Mouse (Mus musculus) neural tube, embryonic 13.5 days (tissue): ENCODE data around the gene Hoxc9. TPM values are rescaled to one million over a fixed set of nuclear protein-coding genes. Genes with fewer than 3 reads are reported as not detected.

ENCODE experiments used
- ATAC-seq: fragments of 200-750 bp; cut with Nextera tagmentation; 2 replicates; pipeline ENCODE4 v1.8.0; 2017; ENCODE audit warnings: low read depth, mild to moderate bottlenecking, moderate TSS enrichment, moderate library complexity
- H3K27ac ChIP-seq: fragments of 300-500 bp; sonication (generic); replicated peaks from 2 replicates; pipeline ENCODE4 v1.5.1; 2015; ENCODE audit warnings: moderate library complexity, mild to moderate bottlenecking, inconsistent platforms
- H3K27me3 ChIP-seq: fragments of 300-500 bp; sonication (generic); 2 replicates; pipeline ENCODE4 v1.6.1; 2015; ENCODE audit warnings: mild to moderate bottlenecking, inconsistent platforms
- H3K36me3 ChIP-seq: fragments of 300-500 bp; sonication (generic); 2 replicates; pipeline ENCODE4 v1.6.1; 2015; ENCODE audit warnings: mild to moderate bottlenecking, inconsistent platforms
- H3K4me1 ChIP-seq: fragments of 300-500 bp; sonication (generic); replicated peaks from 2 replicates; pipeline ENCODE4 v1.6.1; 2015; ENCODE audit warnings: inconsistent platforms
- H3K4me2 ChIP-seq: fragments of 300-500 bp; sonication (generic); 2 replicates; pipeline ENCODE4 v1.6.1; 2015; ENCODE audit warnings: inconsistent platforms, mild to moderate bottlenecking, moderate library complexity
- H3K4me3 ChIP-seq: fragments of 300-500 bp; sonication (generic); 2 replicates; pipeline ENCODE4 v1.5.1; 2015; ENCODE audit warnings: mild to moderate bottlenecking, inconsistent platforms
- H3K9ac ChIP-seq: fragments of 300-500 bp; sonication (generic); 2 replicates; pipeline ENCODE4 v1.6.1; 2015; ENCODE audit warnings: moderate library complexity, mild to moderate bottlenecking, inconsistent platforms
- H3K9me3 ChIP-seq: fragments of 300-500 bp; sonication (generic); 2 replicates; pipeline ENCODE4 v1.6.1; 2016; ENCODE audit warnings: inconsistent platforms
- WGBS: fragments of 180-500 bp; shearing (Covaris S2); methylation state at CpG from one replicate; pipeline ENCODE4 v1.1.7; 2015; 5-methylcytosine and 5-hydroxymethylcytosine counted together
- polyA plus RNA-seq: library from polyadenylated mRNA; unstranded; fragments of >200 nt; fragmentation: Nextera tagmentation; extraction: Ambion mirVana; gene quantifications from 2 replicates; pipeline ENCODE4 v1.2.1, GENCODE M21; 2015

Hoxc9 gene
- polyA plus RNA-seq, 1 experiment from 2014 or later, result 43.4 TPM

DNA sequence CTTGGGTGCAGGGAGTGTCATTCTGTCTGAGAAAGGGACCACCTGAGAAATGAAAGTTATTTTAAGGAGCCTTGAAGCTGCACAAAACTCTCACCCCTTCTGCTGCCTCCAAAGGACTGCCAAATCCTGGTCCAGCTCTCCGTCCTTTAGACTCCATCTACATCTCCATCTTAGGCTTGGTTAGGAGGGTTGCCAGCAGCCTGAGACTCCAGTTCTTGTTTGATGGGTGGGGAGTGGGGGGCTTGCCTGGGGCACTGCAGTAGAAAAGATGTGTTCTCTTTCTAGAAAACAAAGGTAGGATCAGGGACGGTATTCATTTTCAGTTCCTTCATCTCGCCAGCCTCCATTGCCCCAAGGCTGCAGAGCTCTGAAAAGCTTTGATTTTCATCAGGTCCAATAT, 21.2 kb downstream of the Hoxc9 start:
- Histone ChIP-seq H3K27ac (peak overlapping the region; percentile 100), H3K27me3 (no peaks in the 10 kb centered on the region), H3K9ac (peak overlapping the region; percentile 99), H3K4me2 (peak overlapping the region; percentile 91), H3K36me3 (no peaks in the 10 kb centered on the region), H3K4me3 (peak overlapping the region; percentile 78), H3K4me1 (peaks cover 81% of the 10 kb centered on the region), H3K9me3 (no peaks in the 10 kb centered on the region)
- no peak for ATAC-seq
- 3% methylated on average over 3 of the region's 3 CpGs for WGBS

DNA sequence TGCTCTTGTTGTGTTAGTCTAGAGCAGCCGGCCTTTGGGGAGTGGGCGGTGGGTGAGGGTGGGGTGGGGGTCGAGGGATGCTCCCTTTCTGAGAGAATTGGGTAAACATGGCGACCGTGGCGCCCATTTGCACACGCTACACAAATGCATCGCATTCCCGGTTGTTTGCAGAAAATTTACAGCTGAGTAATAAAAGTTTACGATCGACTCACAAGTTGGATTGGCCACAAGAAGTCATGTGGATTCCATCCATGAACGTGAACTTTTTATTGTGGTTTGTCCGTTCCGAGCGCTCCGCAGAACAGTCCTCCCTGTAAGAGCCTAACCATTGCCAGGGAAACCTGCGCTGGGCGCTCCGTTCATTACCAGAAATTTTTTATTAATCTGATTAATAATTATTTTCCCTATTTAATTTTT, 21.7 kb downstream of the Hoxc9 start, which contains the start of gene Hoxc6:
TSS of gene Hoxc6 (plus strand) at position 319 of the 417 bp plus-strand sequence.
- no peaks in the 10 kb centered on the region for H3K27me3 ChIP-seq
- H3K4me1 ChIP-seq, result peaks cover 81% of the 10 kb centered on the region
- no peaks in the 10 kb centered on the region for H3K9me3 ChIP-seq
- peak within 1 kb of the TSS; percentile 91 for H3K4me2 ChIP-seq
- peak within 1 kb of the TSS; percentile 78 for H3K4me3 ChIP-seq
- H3K27ac ChIP-seq, result peak within 1 kb of the TSS; percentile 100
- H3K36me3 ChIP-seq, result no peaks in the 10 kb centered on the region
- WGBS, result under 1% methylated on average over 19 of the region's 19 CpGs
- ATAC-seq, result peak; percentile 42
- peak within 1 kb of the TSS; percentile 99 for H3K9ac ChIP-seq

DNA sequence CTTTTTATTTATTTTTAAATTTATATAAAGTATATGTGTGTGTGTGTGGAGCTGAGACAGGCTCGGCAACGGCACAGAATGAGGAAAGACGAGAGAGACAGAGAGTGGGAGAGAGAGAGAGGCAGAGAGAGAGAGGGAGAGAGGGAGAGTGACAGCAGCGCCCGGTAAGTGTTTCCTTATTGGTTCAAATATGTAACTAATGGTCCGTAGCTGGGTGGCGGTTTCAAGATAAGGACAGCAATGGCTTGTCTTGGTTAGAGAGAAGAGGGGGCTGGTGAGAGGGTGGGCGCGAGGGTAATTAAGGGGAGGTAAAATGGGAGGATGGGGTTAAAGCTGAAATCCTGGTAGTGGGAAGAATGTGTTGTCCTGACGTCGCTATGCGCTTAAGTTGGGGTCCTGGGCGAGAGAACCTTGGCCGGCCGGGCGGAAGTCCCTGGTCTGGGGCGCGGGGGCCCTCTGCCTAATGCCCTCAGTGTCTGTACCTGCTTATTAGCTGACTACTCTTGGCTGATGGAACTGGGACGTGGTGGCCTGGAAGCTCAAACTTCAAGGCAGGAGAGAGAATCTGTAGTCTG, 22.5 kb downstream of the Hoxc9 start:
- H3K4me1 ChIP-seq, result peaks cover 83% of the 10 kb centered on the region

DNA sequence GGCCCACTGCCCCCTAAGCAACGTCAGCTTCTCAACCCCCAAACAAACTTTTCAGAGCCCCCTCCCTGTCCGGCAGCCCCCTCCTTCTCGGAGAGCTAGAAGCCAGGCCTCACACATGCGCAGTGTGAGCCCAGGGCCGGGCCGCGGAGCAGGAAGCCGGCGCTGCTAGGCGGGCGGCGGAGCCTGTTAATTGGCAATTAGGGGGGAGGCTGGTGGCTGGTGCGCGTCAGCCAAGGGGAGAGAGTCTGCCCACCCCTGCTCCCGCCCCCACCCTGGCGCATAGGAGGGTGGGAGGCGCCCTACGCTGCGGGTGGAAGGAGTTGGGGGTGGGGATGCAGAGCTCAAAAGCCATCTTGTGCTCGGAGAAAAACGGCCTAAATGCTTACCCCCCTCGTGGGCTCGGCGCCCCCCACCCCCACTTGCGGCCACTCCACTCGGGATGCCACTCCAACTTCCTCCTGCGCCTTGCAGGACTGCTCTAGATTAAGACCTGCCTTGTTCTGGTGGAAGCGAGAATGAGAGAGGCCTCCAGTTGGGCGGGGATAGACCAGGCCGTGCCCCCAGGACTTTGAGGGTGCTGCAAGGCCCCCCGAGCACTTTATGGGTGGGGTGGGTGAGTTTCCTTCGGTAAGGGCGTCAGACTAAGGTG, 23.1 kb downstream of the Hoxc9 start:
- Histone ChIP-seq H3K4me1 (peaks cover 89% of the 10 kb centered on the region), H3K9ac (peak overlapping the region; percentile 99), H3K27me3 (no peaks in the 10 kb centered on the region), H3K27ac (peak overlapping the region; percentile 100), H3K4me3 (peak overlapping the region; percentile 78), H3K9me3 (no peaks in the 10 kb centered on the region), H3K36me3 (no peaks in the 10 kb centered on the region), H3K4me2 (peak overlapping the region; percentile 91)
- WGBS, result under 1% methylated on average over 33 of the region's 33 CpGs
- ATAC-seq, result peak; percentile 83

More for the DNA sequence above, 22.5 kb downstream of the Hoxc9 start:
- Histone ChIP-seq H3K27me3 (no peaks in the 10 kb centered on the region), H3K4me3 (peak overlapping the region; percentile 78), H3K9ac (peak overlapping the region; percentile 99), H3K9me3 (no peaks in the 10 kb centered on the region), H3K27ac (peak overlapping the region; percentile 100), H3K36me3 (no peaks in the 10 kb centered on the region), H3K4me2 (peak overlapping the region; percentile 91)
- peak; percentile 49 for ATAC-seq
- under 1% methylated on average over 19 of the region's 19 CpGs for WGBS

DNA sequence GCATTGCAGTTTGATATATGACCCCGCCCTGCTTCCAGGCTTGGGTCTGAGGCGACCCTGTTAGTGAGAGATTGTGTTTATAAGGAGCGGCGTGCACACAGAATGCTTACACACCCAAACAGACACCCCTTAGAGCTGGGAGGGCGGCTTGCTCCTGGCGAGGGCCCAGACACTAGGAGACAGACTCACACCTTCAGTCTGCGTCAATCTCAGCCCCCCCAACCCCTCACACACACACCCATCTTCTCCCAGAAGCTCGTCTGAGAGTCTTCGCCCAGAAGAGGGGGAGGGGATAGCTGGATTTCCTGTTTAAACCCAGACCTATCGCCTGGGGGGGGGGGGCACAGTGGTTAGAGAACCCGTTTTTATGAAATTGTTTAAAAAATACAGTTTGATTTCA, 23.7 kb downstream of the Hoxc9 start:
- under 1% methylated on average over 11 of the region's 11 CpGs for WGBS
- H3K27me3 ChIP-seq, result no peaks in the 10 kb centered on the region

DNA sequence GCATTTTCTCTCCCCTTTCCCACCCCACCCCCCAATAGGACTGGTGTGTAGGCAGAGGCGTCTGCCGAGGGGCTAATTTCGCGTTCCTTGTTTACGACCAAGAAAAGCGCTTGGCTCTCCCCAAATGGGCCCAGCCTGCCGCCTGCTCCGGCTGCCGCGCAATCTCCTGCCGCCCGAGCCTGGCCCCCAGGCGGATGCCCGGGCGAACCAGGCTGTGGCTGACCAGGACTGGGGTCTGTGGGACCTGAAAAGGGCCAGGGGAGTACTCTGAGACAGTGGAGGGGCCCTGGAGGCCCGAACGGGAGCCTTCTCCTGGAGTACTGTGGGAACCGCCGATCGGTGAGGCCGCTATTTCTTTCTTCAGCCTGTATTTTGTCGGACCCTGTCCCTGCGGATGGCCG, 24.3 kb downstream of the Hoxc9 start:
- H3K9me3 ChIP-seq, result no peaks in the 10 kb centered on the region
- H3K4me1 ChIP-seq, result peaks cover 90% of the 10 kb centered on the region
- peak overlapping the region; percentile 99 for H3K9ac ChIP-seq
- peak overlapping the region; percentile 100 for H3K27ac ChIP-seq
- no peaks in the 10 kb centered on the region for H3K27me3 ChIP-seq
- WGBS, result 1% methylated on average over 24 of the region's 24 CpGs
- peak; percentile 8; the same call in 1 of the 2 replicates for ATAC-seq
- peak overlapping the region; percentile 78 for H3K4me3 ChIP-seq
- H3K36me3 ChIP-seq, result no peaks in the 10 kb centered on the region
- peak overlapping the region; percentile 91 for H3K4me2 ChIP-seq

More for the DNA sequence above, 23.7 kb downstream of the Hoxc9 start:
- Histone ChIP-seq H3K36me3 (no peaks in the 10 kb centered on the region), H3K4me2 (peak overlapping the region; percentile 91), H3K9ac (peak overlapping the region; percentile 99), H3K4me3 (peak overlapping the region; percentile 78), H3K9me3 (no peaks in the 10 kb centered on the region), H3K4me1 (peaks cover 90% of the 10 kb centered on the region), H3K27ac (peak overlapping the region; percentile 100)
- peak; percentile 34 for ATAC-seq

DNA sequence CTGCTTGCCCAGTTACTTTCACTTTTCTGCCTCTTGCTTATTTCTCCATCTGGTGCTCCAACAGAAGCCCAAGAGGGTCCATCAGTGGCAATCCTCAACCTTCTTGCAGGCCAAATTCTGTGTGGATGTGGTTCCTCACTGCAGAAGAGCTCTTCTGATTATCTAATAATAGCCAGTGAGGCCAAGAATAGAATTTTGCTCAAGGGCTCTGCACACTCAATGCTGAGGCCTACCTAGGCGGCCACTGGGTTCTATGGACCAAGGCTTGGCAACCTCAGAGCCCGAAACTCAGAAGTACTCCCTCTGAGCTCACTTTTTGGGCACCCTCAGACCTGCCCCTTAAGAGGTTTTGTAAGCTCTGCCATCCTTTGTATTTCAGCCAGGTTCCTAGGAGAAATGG, 25.1 kb downstream of the Hoxc9 start:
- no peak for ATAC-seq
- 12% methylated on average over 2 of the region's 2 CpGs for WGBS
- Histone ChIP-seq H3K4me2 (peak overlapping the region; percentile 91), H3K27ac (peak overlapping the region; percentile 100), H3K4me1 (peaks cover 90% of the 10 kb centered on the region), H3K9me3 (no peaks in the 10 kb centered on the region), H3K36me3 (no peaks in the 10 kb centered on the region), H3K27me3 (no peaks in the 10 kb centered on the region), H3K4me3 (peak overlapping the region; percentile 78), H3K9ac (peak overlapping the region; percentile 99)

DNA sequence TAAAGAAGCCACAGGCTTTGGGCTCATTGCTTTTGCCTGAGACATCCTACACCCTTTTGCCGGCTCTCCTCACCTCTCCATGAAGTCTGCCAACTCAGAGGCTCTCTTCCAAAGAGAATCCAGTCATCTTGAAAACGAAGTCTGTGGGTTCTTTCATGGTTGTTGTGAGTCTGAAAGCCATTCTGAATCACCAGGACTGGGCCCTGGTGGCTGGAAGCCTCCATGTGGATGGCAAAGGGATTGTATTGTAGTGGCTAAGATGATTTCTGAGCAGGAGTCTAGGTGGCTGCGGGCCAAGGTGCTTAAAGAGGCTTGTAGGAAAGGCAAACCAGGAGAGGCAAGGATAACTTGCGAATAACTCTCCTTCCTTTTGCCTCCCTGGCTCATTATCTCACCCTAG, 25.9 kb downstream of the Hoxc9 start:
- WGBS, result 6% methylated on average over 4 of the region's 4 CpGs
- peak overlapping the region; percentile 78 for H3K4me3 ChIP-seq
- ATAC-seq, result no peak
- no peaks in the 10 kb centered on the region for H3K36me3 ChIP-seq
- no peaks in the 10 kb centered on the region for H3K9me3 ChIP-seq
- peak overlapping the region; percentile 91 for H3K4me2 ChIP-seq
- H3K4me1 ChIP-seq, result peaks cover 91% of the 10 kb centered on the region
- peak overlapping the region; percentile 100 for H3K27ac ChIP-seq
- H3K27me3 ChIP-seq, result no peaks in the 10 kb centered on the region
- peak overlapping the region; percentile 99 for H3K9ac ChIP-seq

DNA sequence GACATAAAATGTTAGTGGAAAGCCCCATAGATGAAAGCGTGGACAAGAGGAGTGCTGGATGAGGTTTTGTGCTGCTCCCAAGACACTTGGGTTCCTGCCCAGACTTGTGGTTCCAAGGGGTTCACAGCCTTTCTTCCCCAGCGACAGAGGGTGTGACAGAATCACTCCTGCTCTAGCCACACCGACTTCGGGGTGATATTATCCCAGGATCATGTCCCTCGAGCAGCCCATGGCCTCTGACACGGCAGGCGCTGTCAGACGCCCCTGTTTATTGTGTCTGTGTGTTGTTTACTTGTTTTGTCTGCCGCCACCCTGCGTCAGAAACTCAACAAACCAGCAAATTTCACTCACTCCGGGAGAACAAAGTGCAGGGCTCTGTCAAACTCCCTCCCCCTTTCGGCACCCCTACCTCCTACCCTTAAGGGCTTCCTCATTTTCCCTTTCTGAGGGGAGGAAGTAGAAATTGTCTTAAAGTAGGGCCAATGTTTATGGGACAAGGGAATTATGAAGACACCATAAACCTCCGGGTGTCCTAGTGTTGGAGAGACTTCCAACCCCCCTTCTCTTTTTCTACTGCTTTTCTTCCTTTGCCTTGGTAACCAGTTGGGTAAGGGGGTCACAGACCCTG, 26.7 kb downstream of the Hoxc9 start:
- peak overlapping the region; percentile 91 for H3K4me2 ChIP-seq
- H3K27me3 ChIP-seq, result no peaks in the 10 kb centered on the region
- H3K9me3 ChIP-seq, result no peaks in the 10 kb centered on the region
- peaks cover 91% of the 10 kb centered on the region for H3K4me1 ChIP-seq
- no peak for ATAC-seq
- no peaks in the 10 kb centered on the region for H3K36me3 ChIP-seq
- H3K9ac ChIP-seq, result peak overlapping the region; percentile 99
- peak overlapping the region; percentile 100 for H3K27ac ChIP-seq
- H3K4me3 ChIP-seq, result peak overlapping the region; percentile 78
- 5% methylated on average over 13 of the region's 13 CpGs for WGBS

DNA sequence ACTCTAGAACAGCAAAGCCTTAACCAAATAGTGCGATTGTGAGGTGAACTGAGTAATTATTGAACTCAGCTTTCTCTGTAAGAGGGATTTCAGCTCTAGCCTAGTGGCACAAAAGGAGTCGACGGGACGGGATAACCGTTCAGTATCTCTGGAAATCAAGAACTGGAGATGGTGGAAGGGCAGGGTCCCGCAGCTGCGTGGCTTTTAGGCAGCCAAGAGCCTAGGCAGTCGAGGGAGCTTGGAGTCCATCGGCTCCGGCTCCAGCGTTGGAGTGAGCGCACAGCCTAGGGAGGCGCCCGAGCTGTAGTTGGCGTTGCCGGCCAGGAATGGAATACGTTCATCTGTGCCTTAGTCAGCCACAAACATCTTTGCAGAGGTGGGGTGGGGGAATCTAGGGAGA, 29.1 kb downstream of the Hoxc9 start:
- peak overlapping the region; percentile 91 for H3K4me2 ChIP-seq
- no peaks in the 10 kb centered on the region for H3K36me3 ChIP-seq
- peak overlapping the region; percentile 96 for H3K27ac ChIP-seq
- no peak for ATAC-seq
- peak overlapping the region; percentile 99 for H3K9ac ChIP-seq
- no peaks in the 10 kb centered on the region for H3K27me3 ChIP-seq
- H3K4me3 ChIP-seq, result peak overlapping the region; percentile 38
- 2% methylated on average over 17 of the region's 17 CpGs for WGBS
- H3K9me3 ChIP-seq, result no peaks in the 10 kb centered on the region
- peaks cover 99% of the 10 kb centered on the region for H3K4me1 ChIP-seq

DNA sequence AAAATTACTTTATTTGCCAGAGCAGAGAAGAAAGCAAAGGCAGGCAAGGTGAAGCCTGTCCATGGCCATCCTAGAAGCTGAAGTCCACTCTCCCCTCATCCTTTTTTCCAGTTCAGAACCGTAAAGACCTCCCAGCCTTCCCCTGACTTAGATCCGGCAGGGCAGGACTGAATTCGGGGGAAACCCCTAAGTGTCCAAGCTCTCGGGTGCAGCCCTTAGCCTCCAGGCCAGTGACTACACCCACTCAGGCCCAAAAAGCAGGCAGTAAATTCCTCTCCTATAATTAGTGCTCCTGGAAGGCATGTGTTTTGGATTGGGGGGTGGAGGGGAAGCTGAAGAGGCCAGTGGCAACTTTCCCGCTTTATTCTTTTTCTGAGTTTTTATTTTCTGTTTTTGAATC, 29.6 kb downstream of the Hoxc9 start:
- ATAC-seq, result no peak
- no peaks in the 10 kb centered on the region for H3K9me3 ChIP-seq
- H3K4me2 ChIP-seq, result peak overlapping the region; percentile 91
- no peaks in the 10 kb centered on the region for H3K27me3 ChIP-seq
- H3K36me3 ChIP-seq, result peaks cover 2% of the 10 kb centered on the region; the same call in 1 of the 2 replicates
- H3K4me1 ChIP-seq, result peaks cover 100% of the 10 kb centered on the region
- H3K9ac ChIP-seq, result peak overlapping the region; percentile 99
- peak overlapping the region; percentile 38 for H3K4me3 ChIP-seq
- WGBS, result 5% methylated on average over 5 of the region's 5 CpGs
- peak overlapping the region; percentile 96 for H3K27ac ChIP-seq

DNA sequence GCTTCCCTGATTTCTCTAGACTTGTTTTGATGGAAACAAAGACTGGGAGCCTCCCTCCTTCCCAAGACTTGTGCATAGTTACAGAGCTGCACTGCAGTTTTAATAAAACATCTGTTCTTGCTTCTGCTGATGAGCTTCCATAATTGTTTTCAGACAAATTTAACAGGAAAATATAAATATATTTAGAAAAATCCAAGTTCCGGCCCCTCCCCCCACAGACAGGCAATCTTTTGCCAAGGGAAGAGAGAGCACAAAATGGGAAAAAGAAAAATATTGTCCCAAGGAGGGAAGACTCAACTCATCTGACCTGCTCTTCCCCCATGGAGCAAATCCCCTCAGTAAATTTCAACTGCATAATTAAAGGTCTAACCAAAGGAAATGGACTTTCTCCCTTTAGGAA, 30.1 kb downstream of the Hoxc9 start:
- WGBS, result 5% methylated on average over 1 of the region's 1 CpGs
- H3K27ac ChIP-seq, result peak overlapping the region; percentile 96
- peak overlapping the region; percentile 99 for H3K9ac ChIP-seq
- no peak for ATAC-seq
- H3K4me1 ChIP-seq, result peaks cover 100% of the 10 kb centered on the region
- peak overlapping the region; percentile 38 for H3K4me3 ChIP-seq
- no peaks in the 10 kb centered on the region for H3K27me3 ChIP-seq
- peak overlapping the region; percentile 91 for H3K4me2 ChIP-seq
- no peaks in the 10 kb centered on the region for H3K9me3 ChIP-seq
- H3K36me3 ChIP-seq, result peaks cover 7% of the 10 kb centered on the region; the same call in 1 of the 2 replicates
